Mouse (Mus musculus): ENCODE measurements at regions not wholly inside any gene's neighbourhood (a gene's known extent, or its start where the extent isn't known, plus 50 kb on each side); places are given as distances from the start of the nearest gene placed in this dataset.

DNA sequence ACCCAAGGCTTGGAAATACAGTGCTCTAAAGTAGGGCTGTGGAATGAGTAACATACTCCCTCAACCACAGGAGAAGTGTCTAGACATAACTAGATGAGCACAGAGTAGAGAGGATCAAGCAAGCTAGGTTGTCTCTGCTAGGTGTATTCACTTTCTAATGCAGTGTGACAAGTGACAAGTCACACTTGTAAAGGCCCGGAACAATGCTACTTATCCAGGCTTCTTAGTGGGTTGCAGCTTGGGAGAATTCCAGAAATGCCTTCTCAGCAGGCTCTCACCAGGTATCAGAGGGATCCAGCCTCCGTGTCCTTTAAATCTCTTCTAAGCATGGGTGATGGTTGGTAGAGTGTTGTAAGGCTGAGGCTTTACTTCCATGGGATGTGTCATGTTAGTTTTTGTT, 52.1 kb upstream of the Nmur2 start:
- H3K9me3 ChIP-seq (replicated peaks; ENCODE audit: control insufficient read depth, low read length): no peaks in the 10 kb centered on the region
- H3K4me1 ChIP-seq (ENCODE audit: control insufficient read depth, insufficient read depth, low read length): no peaks in the 10 kb centered on the region
- ATAC-seq (replicated peaks; ENCODE audit: extremely low read depth, insufficient read depth, low FRiP score): no peak
- WGBS: 29% methylated on average over 2 of the region's 2 CpGs
- H3K4me3 ChIP-seq (ENCODE audit: low read length): no peak overlapping the region
- H3K4me2 ChIP-seq (ENCODE audit: low read depth, low read length): no peak overlapping the region
- H3K27me3 ChIP-seq (ENCODE audit: control insufficient read depth, insufficient read depth, low read length): no peaks in the 10 kb centered on the region
- no peak overlapping the region for H3K9ac ChIP-seq (ENCODE audit: low read length)
- H3K27ac ChIP-seq (ENCODE audit: low read length): no peak overlapping the region
- no peaks in the 10 kb centered on the region for H3K36me3 ChIP-seq (ENCODE audit: control insufficient read depth, insufficient read depth)

Data from heart, embryonic 16.5 days (tissue).